Mouse (Mus musculus): ENCODE measurements at regions not wholly inside any gene's neighbourhood (a gene's known extent, or its start where the extent isn't known, plus 50 kb on each side); places are given as distances from the start of the nearest gene placed in this dataset.

DNA sequence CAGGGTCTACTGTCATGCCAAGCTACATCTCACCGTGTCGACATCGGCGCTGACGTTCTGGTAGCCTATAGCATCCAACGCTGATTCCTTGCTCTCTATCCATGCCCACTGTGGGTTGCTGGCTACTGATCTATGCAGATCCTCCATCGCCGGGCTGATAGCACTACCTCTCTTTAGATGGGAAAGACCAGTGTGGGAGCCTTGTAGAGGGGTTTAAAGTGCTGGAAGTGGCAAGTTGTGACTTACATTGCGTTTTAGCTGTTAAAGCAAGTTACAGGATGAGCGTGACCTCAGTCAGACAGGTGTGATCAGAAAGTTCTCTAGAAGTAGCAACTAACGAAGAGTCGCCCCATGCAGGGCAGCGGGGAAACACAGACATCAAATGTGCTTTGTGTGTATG lies 160.9 kb downstream of the Kdr start:
- TF ChIP-seq CTCF (IDR thresholded peaks at IDR 0.05; ENCODE audit: control insufficient read depth, insufficient read depth, insufficient read length) (no peak), MAX (IDR thresholded peaks at IDR 0.05) (no peak), MYOD1 (IDR thresholded peaks at IDR 0.05; ENCODE audit: control insufficient read depth, insufficient read length, low read depth) (no peak), USF1 (IDR thresholded peaks at IDR 0.05; ENCODE audit: low read depth) (no peak), MYOG (IDR thresholded peaks at IDR 0.05; ENCODE audit: control insufficient read depth, extremely low read depth, insufficient read length) (no peak), CEBPB (IDR thresholded peaks at IDR 0.05; ENCODE audit: low read depth) (no peak)
